Mouse (Mus musculus) midbrain, embryonic 14.5 days (tissue): Measurements from ENCODE around the gene Dnajc11. TPM values are rescaled to one million over a fixed set of nuclear protein-coding genes. Genes with fewer than 3 reads are reported as not detected.

ENCODE experiments used
- ATAC-seq: fragments of 200-750 bp; cut with Nextera tagmentation; 2 replicates; pipeline ENCODE4 v1.8.0; 2017; ENCODE audit warnings: moderate number of reproducible peaks, moderate library complexity; ENCODE audit not compliant: low FRiP score, low TSS enrichment
- DNase-seq: peaks from one replicate; pipeline ENCODE4 v3.0.0-alpha.2; 2015
- H3K27ac ChIP-seq: fragments of 300-500 bp; sonication (generic); replicated peaks from 2 replicates; pipeline ENCODE4 v1.5.1; 2014; ENCODE audit warnings: mild to moderate bottlenecking, low read depth, low read length, moderate library complexity
- H3K27me3 ChIP-seq: fragments of 300-500 bp; sonication (generic); 2 replicates; pipeline ENCODE4 v1.6.1; 2014; ENCODE audit warnings: low read length, control low read depth, mixed read lengths; ENCODE audit not compliant: control insufficient read depth, insufficient read depth
- H3K36me3 ChIP-seq: fragments of 300-500 bp; sonication (generic); 2 replicates; pipeline ENCODE4 v1.6.1; 2014; ENCODE audit warnings: low read length, control low read depth; ENCODE audit not compliant: control insufficient read depth, insufficient read depth
- H3K4me1 ChIP-seq: fragments of 300-500 bp; sonication (generic); 2 replicates; pipeline ENCODE4 v1.6.1; 2014; ENCODE audit warnings: mild to moderate bottlenecking, antibody characterized with exemption, low read length, control low read depth; ENCODE audit not compliant: control insufficient read depth, insufficient read depth
- H3K4me2 ChIP-seq: fragments of 300-500 bp; sonication (generic); 2 replicates; pipeline ENCODE4 v1.6.1; 2014; ENCODE audit warnings: mild to moderate bottlenecking, low read length, moderate library complexity
- H3K4me3 ChIP-seq: fragments of 300-500 bp; sonication (generic); replicated peaks from 2 replicates; pipeline ENCODE4 v1.5.1; 2014; ENCODE audit warnings: low read depth, low read length
- H3K9ac ChIP-seq: fragments of 300-500 bp; sonication (generic); replicated peaks from 2 replicates; pipeline ENCODE4 v1.6.1; 2014; ENCODE audit warnings: mild to moderate bottlenecking, low read length, moderate library complexity
- H3K9me3 ChIP-seq: fragments of 300-500 bp; sonication (generic); 2 replicates; pipeline ENCODE4 v1.6.1; 2016; ENCODE audit warnings: low read length, control low read depth, mixed read lengths; ENCODE audit not compliant: control insufficient read depth
- WGBS: fragments of 180-500 bp; shearing (Covaris S2); extraction: QIAGEN DNeasy Blood & Tissue Kit; methylation state at CpG from one replicate; pipeline ENCODE4 v1.1.7; 2014; 5-methylcytosine and 5-hydroxymethylcytosine counted together
- polyA plus RNA-seq: library from polyadenylated mRNA; unstranded; fragments of >200 nt; fragmentation: Nextera tagmentation; extraction: Ambion mirVana; gene quantifications from 2 replicates; pipeline ENCODE4 v1.2.1, GENCODE M21; 2014

The Dnajc11 gene
- polyA plus RNA-seq, 1 experiment from 2014 or later, result 75.2 TPM

DNA sequence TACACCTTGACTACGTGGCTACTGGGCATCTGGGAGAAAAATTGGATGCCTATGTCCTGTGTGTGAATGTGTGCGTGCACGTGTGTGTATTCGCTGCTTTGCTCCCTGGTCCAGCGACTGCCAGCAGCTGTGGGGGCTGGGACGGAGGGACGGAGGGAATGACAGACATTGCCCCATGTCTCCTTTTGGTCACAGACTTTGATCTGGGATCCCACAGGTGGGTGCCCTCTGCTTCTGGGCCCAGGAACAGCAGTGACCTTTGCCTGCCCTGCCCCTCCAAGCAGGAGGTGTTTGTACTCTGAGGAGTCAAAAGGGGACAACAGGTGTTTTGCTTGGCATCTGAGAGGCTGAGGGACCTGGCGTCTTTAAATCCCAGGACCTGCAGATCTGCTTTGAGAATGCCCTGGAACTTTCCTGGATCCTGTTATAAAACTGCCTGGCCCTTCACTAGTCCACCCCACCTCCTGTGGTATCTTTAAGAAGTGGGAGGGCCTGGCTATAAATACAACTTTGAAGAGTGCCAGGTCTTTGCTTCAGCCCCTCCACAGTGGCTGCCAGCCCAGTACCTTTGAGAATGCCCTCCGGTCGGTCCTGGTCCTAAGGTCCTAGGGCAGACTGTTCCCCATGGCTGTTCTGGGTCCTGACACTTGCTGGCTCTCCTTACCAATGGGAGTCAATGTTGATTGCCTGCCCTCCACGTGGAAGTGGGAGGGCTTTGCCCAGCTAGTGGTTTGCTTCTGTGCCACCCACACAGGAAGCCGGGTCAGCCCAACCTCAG, 79.7 kb downstream of the Dnajc11 start:
- no peak for ATAC-seq
- Histone ChIP-seq H3K9me3 (no peaks in the 10 kb centered on the region), H3K27me3 (peaks cover 15% of the 10 kb centered on the region; the same call in 1 of the 2 replicates), H3K36me3 (0 out of 2 replicates have a peak, but pooled peaks cover 11% of the 10 kb centered on the region), H3K27ac (no peak overlapping the region), H3K4me1 (peaks cover 23% of the 10 kb centered on the region), H3K4me3 (no peak overlapping the region), H3K4me2 (no peak overlapping the region), H3K9ac (no peak overlapping the region)
- no peak for DNase-seq
- WGBS, result 91% methylated on average over 12 of the region's 12 CpGs

DNA sequence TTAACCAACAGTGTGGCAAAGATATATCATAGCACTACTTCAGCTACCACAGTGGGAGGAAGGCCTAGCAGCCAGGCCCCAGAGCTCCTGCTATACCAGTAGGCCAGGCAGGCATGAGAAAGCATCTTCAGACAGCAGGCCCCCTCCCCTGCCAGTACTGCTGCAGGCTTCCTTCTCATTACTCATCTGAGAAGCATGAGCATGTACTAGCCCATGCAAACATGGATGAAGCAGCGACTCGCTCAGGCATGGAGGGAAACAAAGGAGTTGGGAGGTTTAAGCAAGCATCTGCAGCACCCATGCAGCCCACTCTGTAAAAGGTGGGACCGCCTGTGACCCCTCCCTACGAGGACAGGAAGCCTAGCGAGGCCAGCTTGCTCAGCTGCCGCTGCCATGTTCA, 85.6 kb downstream of the Dnajc11 start:
- Histone ChIP-seq H3K27ac (no peak overlapping the region), H3K9ac (no peak overlapping the region), H3K4me3 (no peak overlapping the region), H3K27me3 (no peaks in the 10 kb centered on the region), H3K4me1 (no peaks in the 10 kb centered on the region), H3K36me3 (peaks cover 65% of the 10 kb centered on the region), H3K9me3 (no peaks in the 10 kb centered on the region), H3K4me2 (no peak overlapping the region)
- ATAC-seq, result no peak
- no peak for DNase-seq
- WGBS, result 91% methylated on average over 6 of the region's 6 CpGs

DNA sequence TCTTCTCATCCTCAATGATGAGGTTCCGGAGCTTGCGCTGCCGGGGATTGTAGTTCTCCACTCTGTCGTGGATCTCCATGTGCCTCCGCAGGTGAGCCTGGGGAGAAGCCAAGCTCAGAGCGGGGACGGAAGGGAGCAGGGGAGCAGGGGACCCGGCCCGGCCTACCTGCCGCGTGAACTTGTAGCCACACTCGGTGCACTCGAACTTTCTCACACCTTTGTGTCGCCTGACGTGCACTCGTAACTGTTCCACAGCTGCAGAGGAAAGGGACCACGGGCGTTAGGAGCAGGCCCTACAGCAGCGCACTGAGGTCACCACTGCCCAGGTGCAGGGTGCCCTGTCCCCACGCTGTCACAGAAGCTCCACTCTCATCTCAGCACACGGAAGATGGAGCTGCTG, 86.5 kb downstream of the Dnajc11 start:
- Histone ChIP-seq H3K27me3 (no peaks in the 10 kb centered on the region), H3K27ac (no peak overlapping the region), H3K9me3 (no peaks in the 10 kb centered on the region), H3K36me3 (peaks cover 59% of the 10 kb centered on the region), H3K4me1 (no peaks in the 10 kb centered on the region), H3K4me3 (no peak overlapping the region), H3K4me2 (no peak overlapping the region), H3K9ac (no peak overlapping the region)
- ATAC-seq (no peak), DNase-seq (no peak)
- 94% methylated on average over 21 of the region's 21 CpGs for WGBS

DNA sequence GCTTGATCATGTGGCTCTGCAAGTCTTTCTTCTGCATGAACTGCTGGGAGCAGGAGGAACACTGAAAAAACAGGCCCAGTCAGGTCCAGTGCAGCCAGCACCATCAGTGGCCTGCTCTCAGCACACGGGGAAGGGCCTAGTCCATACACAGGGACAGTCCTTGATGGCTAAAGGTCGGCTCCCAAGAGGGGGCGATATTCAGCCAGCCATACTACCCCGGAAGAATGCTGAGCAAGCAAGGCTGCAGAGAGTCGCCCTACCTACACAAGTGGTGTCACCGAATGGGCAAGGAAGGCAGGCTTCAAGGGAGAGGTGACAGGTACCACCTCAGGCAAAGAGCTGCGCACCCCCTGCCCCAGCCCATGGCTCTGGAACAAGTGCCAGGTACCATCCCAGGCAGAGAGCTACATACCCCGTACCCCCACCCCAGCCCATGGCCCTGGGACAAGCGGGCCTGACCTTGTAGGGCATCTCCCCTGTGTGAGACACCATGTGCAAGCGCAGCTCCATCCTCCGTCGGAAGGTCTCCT, 88.1 kb downstream of the Dnajc11 start:
- WGBS, result 79% methylated on average over 12 of the region's 12 CpGs
- no peak overlapping the region for H3K27ac ChIP-seq
- no peaks in the 10 kb centered on the region for H3K27me3 ChIP-seq
- DNase-seq, result no peak
- H3K36me3 ChIP-seq, result peaks cover 54% of the 10 kb centered on the region
- H3K9ac ChIP-seq, result no peak overlapping the region
- ATAC-seq, result no peak
- peaks cover 13% of the 10 kb centered on the region for H3K4me1 ChIP-seq
- no peaks in the 10 kb centered on the region for H3K9me3 ChIP-seq
- no peak overlapping the region for H3K4me2 ChIP-seq
- no peak overlapping the region for H3K4me3 ChIP-seq

DNA sequence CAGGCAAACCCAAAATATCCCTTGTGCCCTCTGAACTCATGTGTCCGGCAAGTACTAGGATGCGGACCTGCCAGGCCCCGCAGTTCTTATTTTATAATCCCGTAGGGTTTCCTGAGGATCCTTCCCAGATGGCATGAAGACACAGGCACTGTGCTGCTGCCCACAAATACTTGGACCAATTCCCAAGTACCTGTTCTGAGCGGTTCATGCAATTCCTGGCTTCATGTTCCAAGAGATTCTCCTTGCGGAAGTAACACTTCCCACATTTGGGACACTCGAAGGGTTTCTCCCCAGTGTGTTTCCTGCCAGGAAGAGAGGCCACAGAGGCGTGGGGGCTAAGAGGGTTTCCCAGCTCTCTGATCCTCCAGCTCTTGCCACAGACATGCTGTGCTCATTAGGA, 89.0 kb downstream of the Dnajc11 start:
- Histone ChIP-seq H3K4me1 (peaks cover 18% of the 10 kb centered on the region), H3K4me2 (no peak overlapping the region), H3K9ac (no peak overlapping the region), H3K27ac (no peak overlapping the region), H3K27me3 (no peaks in the 10 kb centered on the region), H3K36me3 (peaks cover 54% of the 10 kb centered on the region), H3K9me3 (no peaks in the 10 kb centered on the region), H3K4me3 (no peak overlapping the region)
- DNase-seq (no peak), ATAC-seq (no peak)
- WGBS, result 94% methylated on average over 8 of the region's 8 CpGs

DNA sequence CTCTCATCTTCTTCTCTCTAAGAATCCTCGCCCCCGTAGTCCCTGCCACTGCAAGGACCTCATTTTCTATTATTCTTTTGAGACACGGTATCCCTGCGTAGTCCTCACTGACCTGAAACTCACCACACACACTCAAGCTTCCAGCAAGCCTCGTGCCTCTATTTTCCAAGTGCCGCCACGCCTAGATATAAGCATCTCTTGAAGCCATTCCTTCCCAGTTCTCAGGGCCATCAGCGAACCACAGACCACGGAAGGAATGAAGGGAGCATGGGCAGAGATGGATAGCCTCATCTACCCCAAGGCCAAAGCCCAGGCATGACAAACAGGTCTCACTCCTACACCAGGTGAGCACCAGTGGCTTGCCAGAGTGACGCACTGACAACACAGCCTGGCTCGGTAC, 91.0 kb downstream of the Dnajc11 start:
- no peak overlapping the region for H3K27ac ChIP-seq

DNA sequence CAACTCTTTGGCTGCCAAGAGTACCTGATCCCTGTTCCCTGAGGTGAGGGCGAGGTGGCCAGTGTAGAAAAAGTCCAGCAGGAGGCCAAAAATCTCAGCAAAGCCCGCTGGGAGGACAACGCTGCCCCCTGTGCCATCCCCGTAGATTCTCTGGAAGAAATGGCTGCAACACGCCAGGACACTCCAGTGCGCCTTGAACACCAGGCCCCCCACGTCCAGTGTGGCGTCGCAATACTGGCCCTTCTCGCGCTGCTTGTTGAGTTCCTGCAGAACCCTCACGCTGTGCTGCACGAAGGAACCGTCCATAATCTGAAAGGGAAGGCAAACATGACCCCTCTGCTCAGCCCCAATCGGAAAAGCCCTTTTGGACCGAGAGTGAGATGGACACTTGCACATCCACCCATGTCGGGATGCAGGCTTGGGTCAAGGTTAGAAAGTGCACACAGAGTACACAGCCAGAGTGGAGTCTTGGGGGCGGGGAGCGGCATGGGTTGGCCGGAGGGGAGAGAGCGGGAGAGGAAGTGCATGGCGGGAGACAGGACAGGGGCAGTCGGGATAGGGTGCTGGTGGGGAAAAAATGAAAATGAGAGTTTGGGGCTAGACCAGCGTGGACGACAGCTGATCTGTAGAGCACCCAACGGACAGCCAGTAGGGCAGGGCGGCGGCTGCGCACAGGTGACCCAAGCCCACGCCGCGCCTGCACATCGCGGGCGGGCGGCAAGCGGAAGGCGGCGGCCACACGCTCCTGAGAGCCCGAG, 93.4 kb downstream of the Dnajc11 start:
- 2% methylated on average over 41 of the region's 41 CpGs for WGBS
- peak overlapping the region; percentile 55 for H3K27ac ChIP-seq
- H3K36me3 ChIP-seq, result peaks cover 19% of the 10 kb centered on the region
- peak overlapping the region; percentile 60 for H3K4me3 ChIP-seq
- no peak for DNase-seq
- ATAC-seq, result peak; percentile 53
- H3K27me3 ChIP-seq, result no peaks in the 10 kb centered on the region
- peak overlapping the region; percentile 96 for H3K4me2 ChIP-seq
- peak overlapping the region; percentile 69 for H3K9ac ChIP-seq
- H3K9me3 ChIP-seq, result no peaks in the 10 kb centered on the region
- peaks cover 29% of the 10 kb centered on the region for H3K4me1 ChIP-seq

More for the DNA sequence above, 91.0 kb downstream of the Dnajc11 start:
- H3K4me1 ChIP-seq, result peaks cover 29% of the 10 kb centered on the region
- H3K9ac ChIP-seq, result no peak overlapping the region
- DNase-seq, result no peak
- no peak for ATAC-seq
- no peaks in the 10 kb centered on the region for H3K27me3 ChIP-seq
- H3K4me2 ChIP-seq, result no peak overlapping the region
- H3K4me3 ChIP-seq, result no peak overlapping the region
- no peaks in the 10 kb centered on the region for H3K9me3 ChIP-seq
- peaks cover 42% of the 10 kb centered on the region for H3K36me3 ChIP-seq
- 93% methylated on average over 11 of the region's 11 CpGs for WGBS

DNA sequence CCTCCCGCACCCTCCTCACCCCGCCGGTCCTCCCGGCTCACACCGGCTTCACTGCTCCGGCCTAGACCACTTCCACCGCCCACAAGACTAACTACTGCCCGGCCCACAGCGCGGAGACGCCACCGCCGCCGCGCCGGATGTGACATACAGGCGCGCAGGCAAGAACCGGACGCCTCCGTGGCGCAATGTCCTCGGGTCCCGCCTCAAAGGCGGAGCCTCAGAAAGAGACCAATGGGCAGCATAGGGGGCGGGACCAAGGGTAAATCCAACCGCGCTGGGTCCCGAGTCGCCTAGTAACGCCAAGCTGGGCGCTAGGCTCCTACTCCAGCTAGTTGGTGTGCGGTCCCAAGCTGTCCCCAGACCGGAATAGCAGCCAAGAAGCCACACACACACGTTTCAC, 94.0 kb downstream of the Dnajc11 start, which contains the start of gene Zbtb48:
Zbtb48 (minus strand) TSS at position 148 of the 400 bp plus-strand sequence.
- Histone ChIP-seq H3K4me2 (peak within 1 kb of the TSS; percentile 96), H3K4me3 (peak within 1 kb of the TSS; percentile 60), H3K27me3 (no peaks in the 10 kb centered on the region), H3K9ac (peak within 1 kb of the TSS; percentile 69), H3K4me1 (peaks cover 29% of the 10 kb centered on the region), H3K9me3 (no peaks in the 10 kb centered on the region), H3K36me3 (peaks cover 13% of the 10 kb centered on the region), H3K27ac (peak within 1 kb of the TSS; percentile 55)
- peak; percentile 97 for ATAC-seq
- WGBS, result 1% methylated on average over 35 of the region's 35 CpGs
- DNase-seq, result peak; percentile 99
